Mouse (Mus musculus) neural tube, postnatal 0 days (tissue): ENCODE data around the gene Olig2. TPM values are rescaled to one million over a fixed set of nuclear protein-coding genes. Genes with fewer than 3 reads are reported as not detected.

Source experiments
- polyA plus RNA-seq: library from polyadenylated mRNA; unstranded; fragments of >200 nt; fragmentation: Nextera tagmentation; extraction: Ambion mirVana; gene quantifications from 2 replicates; pipeline ENCODE4 v1.2.1, GENCODE M21; 2015

Olig2 gene
- 20.9 and 29.4 TPM in 2 replicates for polyA plus RNA-seq

GRCm38 (mm10) chr16:91225233-91226037, at the start of gene Olig2:
Gene Olig2 (plus strand): TSS chr16:91225457.

GRCm38 (mm10) chr16:91269468-91270211, 44.4 kb downstream of the Olig2 start, which contains the start of gene Olig1:
Gene Olig1 (plus strand): TSS chr16:91269772.

Other genes with a start within 250 kb of the Olig2 start
- 42.2 and 45.9 TPM in 2 replicates for gene Synj1, start 214.1 kb upstream of the Olig2 start, polyA plus RNA-seq
- 29.5 and 35.3 TPM in 2 replicates for gene Paxbp1, start 180.9 kb upstream of the Olig2 start, polyA plus RNA-seq
- gene 4932438H23Rik, start 130.3 kb upstream of the Olig2 start, polyA plus RNA-seq: 0.95 and 2.3 TPM in 2 replicates
- 187 and 204 TPM in 2 replicates for gene Olig1, start 44.3 kb downstream of the Olig2 start, polyA plus RNA-seq
- gene Ifnar2, start 147.3 kb downstream of the Olig2 start, polyA plus RNA-seq: 48.1 and 52.9 TPM in 2 replicates
- not detected in 2 replicates for gene Gm21970, start 166.3 kb downstream of the Olig2 start, polyA plus RNA-seq
- gene Il10rb, start 180.7 kb downstream of the Olig2 start, polyA plus RNA-seq: 17.0 and 20.5 TPM in 2 replicates